Mouse (Mus musculus): Measurements from ENCODE around the gene Trappc10. TPM values are rescaled to one million over a fixed set of nuclear protein-coding genes. Genes with fewer than 3 reads are reported as not detected.

Gene Trappc10
- polyA plus RNA-seq, 1 experiment = 96.0 TPM

DNA sequence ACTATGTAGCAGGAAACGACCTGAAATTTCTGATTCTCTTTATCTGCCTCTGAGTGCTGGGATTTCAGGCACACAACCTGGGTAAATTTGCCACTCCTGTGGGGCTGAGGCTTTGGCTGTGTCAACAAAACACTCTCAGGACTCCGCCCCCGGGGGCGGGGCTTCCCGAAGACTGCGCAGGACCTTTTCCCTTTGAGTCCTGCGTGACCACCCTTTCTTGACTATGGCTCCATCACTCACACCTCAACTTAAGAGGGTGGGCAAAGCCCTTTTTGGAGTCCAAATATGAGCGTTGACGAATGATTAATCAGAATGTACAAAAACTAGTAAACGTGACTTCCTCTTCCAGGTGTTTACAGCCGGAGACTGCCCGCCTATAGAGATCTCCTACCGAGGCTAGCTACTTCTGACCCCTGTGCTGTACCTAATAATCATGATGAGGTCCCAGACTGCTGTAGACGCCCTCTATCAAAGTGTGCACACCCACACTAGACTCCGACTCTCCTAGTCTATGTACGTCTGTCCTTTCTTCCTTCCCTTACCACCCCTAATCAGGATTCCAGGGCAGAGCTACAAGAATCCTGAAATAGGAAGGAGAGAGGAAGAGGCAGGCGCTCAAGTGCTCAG lies 85.1 kb downstream of the Trappc10 start:
- 11% methylated on average over 17 of the region's 17 CpGs for WGBS
- H3K36me3 ChIP-seq (ENCODE audit: control insufficient read depth, insufficient read depth, low read length) = no peaks in the 10 kb centered on the region
- TF ChIP-seq POLR2A (IDR thresholded peaks at IDR 0.05; ENCODE audit: control insufficient read depth, extremely low read depth, insufficient read depth, low read length, poor library complexity) = no peak
- no peak for TF ChIP-seq CTCF (IDR thresholded peaks at IDR 0.05; ENCODE audit: borderline replicate concordance, control insufficient read depth, extremely low read depth, insufficient read depth, low read length, poor library complexity)
- H3K4me3 ChIP-seq (ENCODE audit: control insufficient read depth, insufficient read depth, low read length) = peak overlapping the region; percentile 37
- peak overlapping the region; percentile 30 for H3K27ac ChIP-seq (ENCODE audit: control insufficient read depth, insufficient read depth, low read length)
- peaks cover 26% of the 10 kb centered on the region for H3K4me1 ChIP-seq (replicated peaks; ENCODE audit: control insufficient read depth, insufficient read depth, low read length)
- H3K27me3 ChIP-seq (ENCODE audit: control insufficient read depth, insufficient read depth, low read length) = no peaks in the 10 kb centered on the region
- DNase-seq = peak; percentile 74

GRCm38 (mm10) chr10:78158041-78158440 lies 86.4 kb downstream of the Trappc10 start:
- Histone ChIP-seq H3K4me1 (replicated peaks; ENCODE audit: control insufficient read depth, insufficient read depth, low read length) (peaks cover 26% of the 10 kb centered on the region), H3K27ac (ENCODE audit: control insufficient read depth, insufficient read depth, low read length) (peak overlapping the region; percentile 26; the same call in 1 of the 2 replicates), H3K36me3 (ENCODE audit: control insufficient read depth, insufficient read depth, low read length) (no peaks in the 10 kb centered on the region), H3K4me3 (ENCODE audit: control insufficient read depth, insufficient read depth, low read length) (no peak overlapping the region), H3K27me3 (ENCODE audit: control insufficient read depth, insufficient read depth, low read length) (no peaks in the 10 kb centered on the region)
- DNase-seq = no peak
- TF ChIP-seq CTCF (IDR thresholded peaks at IDR 0.05; ENCODE audit: borderline replicate concordance, control insufficient read depth, extremely low read depth, insufficient read depth, low read length, poor library complexity) (no peak), POLR2A (IDR thresholded peaks at IDR 0.05; ENCODE audit: control insufficient read depth, extremely low read depth, insufficient read depth, low read length, poor library complexity) (no peak)
- 94% methylated on average over 15 of the region's 15 CpGs for WGBS

- peaks cover 26% of the 10 kb centered on the region for H3K4me1 ChIP-seq (replicated peaks; ENCODE audit: control insufficient read depth, insufficient read depth, low read length)
- DNase-seq = no peak
- no peak for TF ChIP-seq CTCF (IDR thresholded peaks at IDR 0.05; ENCODE audit: borderline replicate concordance, control insufficient read depth, extremely low read depth, insufficient read depth, low read length, poor library complexity)
- TF ChIP-seq POLR2A (IDR thresholded peaks at IDR 0.05; ENCODE audit: control insufficient read depth, extremely low read depth, insufficient read depth, low read length, poor library complexity) = no peak
- 86% methylated on average over 6 of the region's 6 CpGs for WGBS
- no peaks in the 10 kb centered on the region for H3K27me3 ChIP-seq (ENCODE audit: control insufficient read depth, insufficient read depth, low read length)
- no peak overlapping the region for H3K27ac ChIP-seq (ENCODE audit: control insufficient read depth, insufficient read depth, low read length)
- no peaks in the 10 kb centered on the region for H3K36me3 ChIP-seq (ENCODE audit: control insufficient read depth, insufficient read depth, low read length)
- no peak overlapping the region for H3K4me3 ChIP-seq (ENCODE audit: control insufficient read depth, insufficient read depth, low read length)
Observed at GRCm38 (mm10) chr10:78156926-78157325, 87.5 kb downstream of the Trappc10 start.

DNA sequence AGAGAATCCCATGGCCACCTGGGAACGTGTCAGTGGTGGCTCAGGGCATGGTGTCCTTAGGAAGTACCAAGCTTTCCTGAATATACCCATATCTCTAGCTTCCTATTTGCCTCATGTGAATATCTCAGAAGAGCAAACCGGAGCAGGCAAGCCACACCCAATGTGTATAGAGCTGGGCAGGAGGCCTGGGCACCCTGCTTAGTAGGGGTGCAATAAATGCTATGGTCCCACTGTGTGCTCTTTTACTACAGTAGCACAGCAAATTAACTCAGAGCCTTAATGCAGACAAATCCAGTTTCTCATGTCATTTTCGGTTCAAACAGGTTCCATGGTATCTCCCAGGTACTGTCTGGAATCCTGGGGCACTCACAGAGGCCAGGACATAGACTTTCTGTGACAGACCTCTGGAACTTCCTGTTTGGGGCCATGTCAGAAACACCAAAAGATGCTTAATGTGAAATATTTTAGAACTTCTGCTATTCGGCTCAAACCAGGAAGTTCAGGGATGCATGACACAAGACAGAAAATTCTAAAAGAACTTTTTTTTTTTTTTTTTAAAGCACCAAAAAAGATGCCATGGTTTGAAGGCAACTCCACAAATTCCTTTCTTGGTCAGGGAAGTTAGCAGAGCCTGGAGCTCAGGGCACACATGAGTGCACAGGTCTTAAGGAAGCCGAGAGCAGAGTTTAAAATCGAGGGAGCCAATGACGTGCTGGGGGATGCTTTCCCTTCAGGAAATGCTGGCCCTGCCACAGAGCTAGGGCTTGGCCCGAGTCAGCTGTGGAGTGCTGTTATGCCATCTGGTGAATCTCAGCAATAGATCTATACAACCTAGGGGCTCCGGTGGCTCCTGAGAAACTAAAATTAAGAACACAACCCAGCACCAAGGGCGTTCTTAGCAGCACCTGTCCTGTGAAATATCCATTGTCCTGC lies 95.3 kb downstream of the Trappc10 start:
- no peak overlapping the region for H3K27ac ChIP-seq (ENCODE audit: control insufficient read depth, insufficient read depth, low read length)
- TF ChIP-seq CTCF (IDR thresholded peaks at IDR 0.05; ENCODE audit: borderline replicate concordance, control insufficient read depth, extremely low read depth, insufficient read depth, low read length, poor library complexity) (no peak), POLR2A (IDR thresholded peaks at IDR 0.05; ENCODE audit: control insufficient read depth, extremely low read depth, insufficient read depth, low read length, poor library complexity) (no peak)
- H3K4me3 ChIP-seq (ENCODE audit: control insufficient read depth, insufficient read depth, low read length) = no peak overlapping the region
- WGBS = 34% methylated on average over 10 of the region's 10 CpGs
- H3K4me1 ChIP-seq (replicated peaks; ENCODE audit: control insufficient read depth, insufficient read depth, low read length) = peaks cover 29% of the 10 kb centered on the region
- no peaks in the 10 kb centered on the region for H3K36me3 ChIP-seq (ENCODE audit: control insufficient read depth, insufficient read depth, low read length)
- H3K27me3 ChIP-seq (ENCODE audit: control insufficient read depth, insufficient read depth, low read length) = no peaks in the 10 kb centered on the region
- no peak for DNase-seq

DNA sequence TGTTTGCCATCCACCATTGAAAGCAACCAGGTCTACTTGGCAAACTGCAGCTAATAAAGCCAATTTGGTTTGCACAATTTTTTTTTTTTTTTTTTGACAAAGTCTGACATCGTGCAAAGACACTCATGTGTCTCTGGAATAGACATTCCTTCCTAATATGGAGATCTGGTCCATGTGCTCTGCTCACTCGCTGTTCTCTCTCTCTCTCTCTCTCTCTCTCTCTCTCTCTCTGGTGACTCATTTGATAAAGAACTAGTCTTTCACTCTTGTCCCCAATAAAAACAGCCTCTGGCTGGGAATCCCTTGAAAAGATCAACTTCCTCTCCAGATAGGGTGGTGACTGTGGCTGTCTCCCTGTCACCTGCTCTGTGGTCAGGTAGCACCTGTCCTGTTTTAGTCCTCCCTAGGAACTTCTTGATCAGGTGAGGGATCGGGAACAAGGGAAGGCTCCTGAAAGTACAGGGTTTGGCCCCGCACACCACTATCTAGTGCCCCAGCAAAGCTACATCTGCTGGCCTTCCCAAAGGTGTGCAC lies 96.5 kb downstream of the Trappc10 start:
- Histone ChIP-seq H3K27me3 (ENCODE audit: control insufficient read depth, insufficient read depth, low read length) (no peaks in the 10 kb centered on the region), H3K4me1 (replicated peaks; ENCODE audit: control insufficient read depth, insufficient read depth, low read length) (peaks cover 31% of the 10 kb centered on the region), H3K27ac (ENCODE audit: control insufficient read depth, insufficient read depth, low read length) (no peak overlapping the region), H3K36me3 (ENCODE audit: control insufficient read depth, insufficient read depth, low read length) (no peaks in the 10 kb centered on the region), H3K4me3 (ENCODE audit: control insufficient read depth, insufficient read depth, low read length) (no peak overlapping the region)
- WGBS = 47% methylated on average over 4 of the region's 4 CpGs
- TF ChIP-seq POLR2A (IDR thresholded peaks at IDR 0.05; ENCODE audit: control insufficient read depth, extremely low read depth, insufficient read depth, low read length, poor library complexity) (no peak), CTCF (IDR thresholded peaks at IDR 0.05; ENCODE audit: borderline replicate concordance, control insufficient read depth, extremely low read depth, insufficient read depth, low read length, poor library complexity) (no peak)
- DNase-seq = no peak

- Histone ChIP-seq H3K36me3 (ENCODE audit: control insufficient read depth, insufficient read depth, low read length) (no peaks in the 10 kb centered on the region), H3K4me3 (ENCODE audit: control insufficient read depth, insufficient read depth, low read length) (no peak overlapping the region), H3K27ac (ENCODE audit: control insufficient read depth, insufficient read depth, low read length) (no peak overlapping the region), H3K27me3 (ENCODE audit: control insufficient read depth, insufficient read depth, low read length) (no peaks in the 10 kb centered on the region), H3K4me1 (replicated peaks; ENCODE audit: control insufficient read depth, insufficient read depth, low read length) (peaks cover 28% of the 10 kb centered on the region)
- TF ChIP-seq CTCF (IDR thresholded peaks at IDR 0.05; ENCODE audit: borderline replicate concordance, control insufficient read depth, extremely low read depth, insufficient read depth, low read length, poor library complexity) (no peak), POLR2A (IDR thresholded peaks at IDR 0.05; ENCODE audit: control insufficient read depth, extremely low read depth, insufficient read depth, low read length, poor library complexity) (no peak)
- WGBS = 49% methylated on average over 8 of the region's 8 CpGs
- DNase-seq = no peak
Observed at GRCm38 (mm10) chr10:78143727-78144505, 100.5 kb downstream of the Trappc10 start.

Measured in thymus, adult 2 months (tissue).